Mouse (Mus musculus) CH12.LX (cell line): Measurements from ENCODE around the gene Coro2a. TPM values are rescaled to one million over a fixed set of nuclear protein-coding genes. Genes with fewer than 3 reads are reported as not detected.

Source experiments
- DNase-seq: peaks from one replicate; pipeline ENCODE4 v3.0.0-alpha.2; 2013; ENCODE audit errors: extremely low read depth
- H3K27ac ChIP-seq: 2 replicates; pipeline ENCODE4 v1.5.1; 2012; ENCODE audit warnings: low read depth, mild to moderate bottlenecking, control low read depth, moderate library complexity; ENCODE audit not compliant: insufficient read depth
- H3K27me3 ChIP-seq: replicated peaks from 2 replicates; pipeline ENCODE3; 2012; ENCODE audit warnings: inconsistent platforms
- H3K36me3 ChIP-seq, 2 experiments: replicated peaks in 1 of 2; 2 replicates each; pipeline versions ENCODE3 to v1.6.1; 2012; ENCODE audit warnings: inconsistent platforms in 1 of 2, low read length in 1 of 2, mild to moderate bottlenecking in 1 of 2, mixed read lengths in 1 of 2, moderate library complexity in 1 of 2; ENCODE audit not compliant: control insufficient read depth in 1 of 2, insufficient read depth in 1 of 2
- H3K4me1 ChIP-seq, 2 experiments: 2 replicates each; pipeline ENCODE4 v1.6.1; 2012; ENCODE audit warnings: inconsistent platforms in 1 of 2, moderate library complexity in 1 of 2; ENCODE audit not compliant: insufficient read depth in 2 of 2, control insufficient read depth in 1 of 2
- H3K4me2 ChIP-seq: 2 replicates; pipeline ENCODE4 v1.6.1; 2012; ENCODE audit warnings: low read depth, mild to moderate bottlenecking, control low read depth; ENCODE audit not compliant: poor library complexity, insufficient read depth, severe bottlenecking
- H3K4me3 ChIP-seq, 3 experiments: fragments of 150-350 bp in 1 of 3; sonication (generic) in 1 of 3; replicated peaks in 1 of 3; 2 replicates each; pipeline versions ENCODE3 to v1.5.1; 2011 to 2012; ENCODE audit warnings: low read depth in 2 of 3, low read length in 2 of 3, mild to moderate bottlenecking in 2 of 3, moderate library complexity in 2 of 3, control low read depth in 1 of 3, improper control_type of control experiment in 1 of 3, inconsistent platforms in 1 of 3, mixed read lengths in 1 of 3; ENCODE audit not compliant: poor library complexity in 1 of 3
- H3K79me2 ChIP-seq: replicated peaks from 2 replicates; pipeline ENCODE4 v1.6.1; 2012; ENCODE audit warnings: mild to moderate bottlenecking, moderate library complexity; ENCODE audit not compliant: control insufficient read depth, poor library complexity, insufficient read depth, severe bottlenecking; ENCODE audit errors: extremely low read depth
- H3K9ac ChIP-seq: 2 replicates; pipeline ENCODE4 v1.6.1; 2012; ENCODE audit warnings: low read depth, mild to moderate bottlenecking, control low read depth, moderate library complexity; ENCODE audit not compliant: insufficient read depth
- H3K9me3 ChIP-seq: replicated peaks from 2 replicates; pipeline ENCODE3; 2012; ENCODE audit warnings: low read length, inconsistent platforms, mixed read lengths
- BHLHE40 ChIP-seq: IDR thresholded peaks from 2 replicates; pipeline ENCODE4 v1.6.1; 2011; ENCODE audit warnings: mild to moderate bottlenecking, low read depth, low read length, improper control_type of control experiment
- CHD1 ChIP-seq: IDR thresholded peaks from 2 replicates; pipeline ENCODE4 v1.6.1; 2012; ENCODE audit warnings: low read depth, low read length, improper control_type of control experiment, inconsistent platforms
- E2F4 ChIP-seq: IDR thresholded peaks from 2 replicates; pipeline ENCODE4 v1.6.1; 2011; ENCODE audit warnings: low read depth, low read length, improper control_type of control experiment; ENCODE audit not compliant: insufficient replicate concordance
- ELF1 ChIP-seq: IDR thresholded peaks from 2 replicates; pipeline ENCODE4 v1.6.1; 2014; ENCODE audit warnings: low read depth, mild to moderate bottlenecking, inconsistent platforms, low read length, improper control_type of control experiment
- EP300 ChIP-seq: IDR thresholded peaks from 2 replicates; pipeline ENCODE4 v1.6.1; 2011; ENCODE audit warnings: low read length, improper control_type of control experiment
- IRF4 ChIP-seq: IDR thresholded peaks from 2 replicates; pipeline ENCODE4 v1.6.1; 2014; ENCODE audit warnings: low read depth, mild to moderate bottlenecking, inconsistent platforms, low read length, improper control_type of control experiment
- JUN ChIP-seq: IDR thresholded peaks from 2 replicates; pipeline ENCODE4 v1.6.1; 2011; ENCODE audit warnings: low read depth, mild to moderate bottlenecking, low read length, improper control_type of control experiment, moderate library complexity; ENCODE audit not compliant: insufficient read depth
- JUND ChIP-seq: conservative IDR thresholded peaks from 2 replicates; pipeline ENCODE4 v1.6.1; 2011; ENCODE audit warnings: low read depth, low read length, improper control_type of control experiment
- MAZ ChIP-seq: IDR thresholded peaks from 2 replicates; pipeline ENCODE4 v1.6.1; 2012; ENCODE audit warnings: low read depth, mild to moderate bottlenecking, inconsistent platforms, low read length, improper control_type of control experiment, moderate library complexity
- MYC ChIP-seq: IDR thresholded peaks from 2 replicates; pipeline ENCODE4 v1.6.1; 2011; ENCODE audit warnings: low read depth, mild to moderate bottlenecking, improper control_type of control experiment, low read length
- NELFE ChIP-seq: IDR thresholded peaks from 2 replicates; pipeline ENCODE4 v1.6.1; 2011; ENCODE audit warnings: low read depth, low read length, improper control_type of control experiment
- POLR2A ChIP-seq: IDR thresholded peaks from 2 replicates; pipeline ENCODE4 v1.6.1; 2011; ENCODE audit warnings: low read depth, mild to moderate bottlenecking, improper control_type of control experiment, low read length
- POLR2AphosphoS2 ChIP-seq: IDR thresholded peaks from 2 replicates; pipeline ENCODE4 v1.6.1; 2011; ENCODE audit warnings: low read depth, low read length, improper control_type of control experiment
- RCOR1 ChIP-seq: conservative IDR thresholded peaks from 2 replicates; pipeline ENCODE4 v1.6.1; 2012; ENCODE audit warnings: low read depth, mild to moderate bottlenecking, inconsistent platforms, low read length, improper control_type of control experiment
- SMC3 ChIP-seq: IDR thresholded peaks from 2 replicates; pipeline ENCODE4 v1.6.1; 2011; ENCODE audit warnings: low read depth, low read length, improper control_type of control experiment
- USF1 ChIP-seq: IDR thresholded peaks from 2 replicates; pipeline ENCODE4 v1.6.1; 2014; ENCODE audit warnings: low read depth, mild to moderate bottlenecking, inconsistent platforms, low read length, improper control_type of control experiment
- USF2 ChIP-seq: conservative IDR thresholded peaks from 2 replicates; pipeline ENCODE4 v1.6.1; 2011; ENCODE audit warnings: low read depth, low read length, improper control_type of control experiment
- ZKSCAN1 ChIP-seq: IDR thresholded peaks from 2 replicates; pipeline ENCODE4 v1.6.1; 2012; ENCODE audit warnings: low read depth, inconsistent platforms, low read length, improper control_type of control experiment, borderline replicate concordance
- ZMIZ1 ChIP-seq: IDR thresholded peaks from 2 replicates; pipeline ENCODE4 v1.6.1; 2012; ENCODE audit warnings: low read depth, mild to moderate bottlenecking, inconsistent platforms, low read length, improper control_type of control experiment
- dilution Hi-C: fragments of 300-500 bp; cut with MboI; formaldehyde crosslinking; loops from 2 replicates; pipeline ENCODE4 v1.14.3; 2020; ENCODE audit warnings: low sequenced_read_pairs; ENCODE audit not compliant: extremely low pct_unique_long_range_greater_than_20kb, extremely low pct_ligation_motif_present
- in situ Hi-C: fragments of 300-500 bp; cut with MboI; formaldehyde crosslinking; loops from 3 replicates; pipeline ENCODE4 v1.14.3; 2019; ENCODE audit warnings: low sequenced_read_pairs, low pct_ligation_motif_present, low pct_unique_long_range_greater_than_20kb, mixed read lengths
- polyA plus RNA-seq: library from polyadenylated mRNA; unstranded; fragments of >175 nt; gene quantifications from 2 replicates; pipeline ENCODE4 v1.2.1, GENCODE M21; 2012; ENCODE audit warnings: low read depth; ENCODE audit not compliant: insufficient read length
- total RNA-seq, 2 experiments: library from RNA; depleted of rRNA; stranded (reverse); fragments of 300-350 nt in 1 of 2; fragments of >200 nt in 1 of 2; gene quantifications; 2 replicates each; pipeline ENCODE4 v1.2.3; 2012 to 2014

Coro2a gene
- total and polyA plus RNA-seq, 3 experiments: 24.6 to 223 (median 129) TPM

- Histone ChIP-seq H3K9me3 (no peaks in the 10 kb centered on the region), H3K27me3 (no peaks in the 10 kb centered on the region), H3K4me3 (no peak overlapping the region)
- no peak for DNase-seq
- no peak for TF ChIP-seq SMC3
- no peak for TF ChIP-seq ELF1
- no peak for TF ChIP-seq E2F4
- TF ChIP-seq IRF4: no peak
- no peak for TF ChIP-seq JUND
- TF ChIP-seq BHLHE40: no peak
- TF ChIP-seq ZKSCAN1: no peak
- TF ChIP-seq CHD1: no peak
- no peak for TF ChIP-seq USF2
- TF ChIP-seq POLR2AphosphoS2: no peak
- no peak for TF ChIP-seq NELFE
- TF ChIP-seq RCOR1: no peak
- TF ChIP-seq, all 38 proteins: peak for 0
- dilution Hi-C loops: no loop called here
- Histone ChIP-seq H3K79me2 (0 out of 2 replicates have a peak, but pooled peaks cover 2% of the 10 kb centered on the region), H3K4me2 (no peak overlapping the region), H3K27ac (no peak overlapping the region), H3K36me3 (peaks cover 75 to 81% of the 10 kb centered on the region in 2 experiments), H3K4me1 (peaks cover 21 to 46% of the 10 kb centered on the region in 2 experiments), H3K9ac (no peak overlapping the region)
- in situ Hi-C loops: no loop called here
These were observed 58.5 kb downstream of the Coro2a start for GRCm38 (mm10) chr4:46543366-46544050.

- Histone ChIP-seq H3K9ac (no peak overlapping the region), H3K9me3 (no peaks in the 10 kb centered on the region), H3K79me2 (0 out of 2 replicates have a peak, but pooled peaks cover 2% of the 10 kb centered on the region), H3K36me3 (peaks cover 75 to 79% of the 10 kb centered on the region in 2 experiments), H3K27ac (no peak overlapping the region), H3K4me1 (peaks cover 12 to 30% of the 10 kb centered on the region in 2 experiments), H3K4me2 (no peak overlapping the region), H3K4me3 (no peak overlapping the region), H3K27me3 (no peaks in the 10 kb centered on the region)
- TF ChIP-seq USF1 (no peak), E2F4 (no peak), MAZ (no peak), ZMIZ1 (no peak), SMC3 (no peak), POLR2A (no peak), JUN (no peak), EP300 (no peak), MYC (no peak), USF2 (no peak), JUND (no peak), POLR2AphosphoS2 (no peak)
- no peak for DNase-seq
- in situ Hi-C loops: no loop called here
- dilution Hi-C loops: no loop called here
These were observed 60.3 kb downstream of the Coro2a start for GRCm38 (mm10) chr4:46541707-46542106.
